Comparison of ENCODE assay signal across 10 mouse cellular contexts in genomic region chr3:97659746-97660145, GRCm38 (mm10). TPM values are rescaled to one million over a fixed set of nuclear protein-coding genes. Genes with fewer than 3 reads are reported as not detected.
DNase-seq lines count a peak whose midpoint lies in the region; ATAC-seq lines count a peak whose summit lies in the region.
"Had no signal": no experiment of that assay in that cellular context is flagged by ENCODE, and none has a peak within 500 bp of the region (broad histone marks: within the 10 kb centered on the region; RNA-seq: fewer than 3 reads in every experiment).

No protein-coding gene starts in this region.

- H3K9ac ChIP-seq in hindbrain, embryonic 14.5 days: no peak overlapping the region
- no peak overlapping the region for H3K9ac ChIP-seq in stomach, embryonic 15.5 days

- DNase-seq in frontal cortex, postnatal 36 days (ENCODE audit: low spot score in 2 of 2): no peak
- DNase-seq in hindbrain, embryonic 14.5 days (ENCODE audit: low spot score): no peak
- DNase-seq in retina, embryonic 14.5 days (ENCODE audit: low spot score): no peak
- DNase-seq: thymus, adult 2 months had no signal

- peak overlapping the region; percentile 99 for H3K4me3 ChIP-seq in megakaryocyte, embryonic 14.5 days (replicated peaks)
- H3K4me3 ChIP-seq in hindbrain, embryonic 14.5 days (replicated peaks; ENCODE audit: low read length): no peak overlapping the region
- peak overlapping the region; percentile 97; the same call in 1 of the 2 replicates for H3K4me3 ChIP-seq in stomach, embryonic 15.5 days (replicated peaks)

- peak; percentile 11; the same call in 1 of the 2 replicates for ATAC-seq in frontal cortex, adult (ENCODE audit: low TSS enrichment)
- no peak for ATAC-seq in megakaryocyte, adult 5-6 weeks (ENCODE audit: poor library complexity, severe bottlenecking)
- no peak for ATAC-seq in hindbrain, embryonic 14.5 days (ENCODE audit: low FRiP score)
- no peak; the same call in 1 of the 2 replicates for ATAC-seq in stomach, embryonic 15.5 days (ENCODE audit: insufficient read depth, low FRiP score, low read depth)
- no peak for ATAC-seq in granulocyte monocyte progenitor cell, adult 5-6 weeks (replicated peaks; ENCODE audit: poor library complexity, severe bottlenecking)

- no peak overlapping the region for H3K27ac ChIP-seq in hindbrain, embryonic 14.5 days
- H3K27ac ChIP-seq in stomach, embryonic 15.5 days: no peak overlapping the region

- no peaks in the 10 kb centered on the region for H3K27me3 ChIP-seq in megakaryocyte, embryonic 14.5 days (replicated peaks)
- H3K27me3 ChIP-seq in hindbrain, embryonic 14.5 days (ENCODE audit: control insufficient read depth, insufficient read depth, low read length): no peaks in the 10 kb centered on the region
- H3K27me3 ChIP-seq in stomach, embryonic 15.5 days (replicated peaks): no peaks in the 10 kb centered on the region

- 80% methylated on average over 7 of the region's 7 CpGs for WGBS in hindbrain, embryonic 14.5 days
- WGBS in stomach, embryonic 15.5 days: 85% methylated on average over 7 of the region's 7 CpGs

- peak overlapping the region; percentile 69 for H3K4me2 ChIP-seq in hindbrain, embryonic 14.5 days (replicated peaks)
- peak overlapping the region; percentile 84 for H3K4me2 ChIP-seq in stomach, embryonic 15.5 days

- H3K4me1 ChIP-seq in megakaryocyte, embryonic 14.5 days: peaks cover 52% of the 10 kb centered on the region
- peaks cover 11% of the 10 kb centered on the region; the same call in 1 of the 2 replicates for H3K4me1 ChIP-seq in hindbrain, embryonic 14.5 days (replicated peaks; ENCODE audit: control insufficient read depth, insufficient read depth, low read length)
- H3K4me1 ChIP-seq in stomach, embryonic 15.5 days: peaks cover 22% of the 10 kb centered on the region

- peaks cover 36% of the 10 kb centered on the region for H3K36me3 ChIP-seq in megakaryocyte, embryonic 14.5 days (replicated peaks; ENCODE audit: low read length)
- peaks cover 22% of the 10 kb centered on the region for H3K36me3 ChIP-seq in hindbrain, embryonic 14.5 days (replicated peaks; ENCODE audit: control insufficient read depth, insufficient read depth)
- H3K36me3 ChIP-seq in stomach, embryonic 15.5 days: no peaks in the 10 kb centered on the region; the same call in 1 of the 2 replicates

- peaks cover 2% of the 10 kb centered on the region; the same call in 1 of the 2 replicates for H3K9me3 ChIP-seq in megakaryocyte, embryonic 14.5 days
- no peaks in the 10 kb centered on the region for H3K9me3 ChIP-seq in hindbrain, embryonic 14.5 days (ENCODE audit: control insufficient read depth, low read length)
- no peaks in the 10 kb centered on the region for H3K9me3 ChIP-seq in stomach, embryonic 15.5 days

RNA-seq across cellular contexts. Expression of gene Prkab2, which starts 1.8 kb away (rescaled TPM):
- 1.4 and 2.2 TPM in 2 replicates for polyA plus RNA-seq in megakaryocyte, embryonic 14.5 days (2012; ENCODE audit: insufficient read depth, low replicate concordance)
- total RNA-seq in megakaryocyte, adult 5-6 weeks (2015): 10.8 and 12.3 TPM in 2 replicates
- 6.9 and 11.0 TPM in 2 replicates for total RNA-seq in megakaryocyte, adult 5-6 weeks (2017)
- 12.3 and 13.8 TPM in 2 replicates for polyA plus RNA-seq in hindbrain, embryonic 14.5 days (2014; fragmentation: Nextera tagmentation; extraction: Ambion mirVana)
- polyA plus RNA-seq in stomach, embryonic 15.5 days (2015; fragmentation: Nextera tagmentation; extraction: Ambion mirVana): 7.7 and 8.9 TPM in 2 replicates
- 4.1 and 10.1 TPM in 2 replicates for total RNA-seq in granulocyte monocyte progenitor cell, adult 5-6 weeks (2014; fragmentation: Nextera tagmentation)
- 3.3 and 5.0 TPM in 2 replicates for total RNA-seq in granulocyte monocyte progenitor cell, adult 5-6 weeks (2017)

RNA-seq across cellular contexts. Expression of gene Gm17651, which starts 14.7 kb away (rescaled TPM):
- polyA plus RNA-seq in megakaryocyte, embryonic 14.5 days (2012; ENCODE audit: insufficient read depth, low replicate concordance): not detected in 2 replicates
- total RNA-seq in megakaryocyte, adult 5-6 weeks (2015): not detected in 2 replicates
- total RNA-seq in megakaryocyte, adult 5-6 weeks (2017): not detected in 2 replicates
- polyA plus RNA-seq in hindbrain, embryonic 14.5 days (2014; fragmentation: Nextera tagmentation; extraction: Ambion mirVana): not detected in 2 replicates
- polyA plus RNA-seq in stomach, embryonic 15.5 days (2015; fragmentation: Nextera tagmentation; extraction: Ambion mirVana): not detected in 2 replicates
- not detected in 2 replicates for total RNA-seq in granulocyte monocyte progenitor cell, adult 5-6 weeks (2014; fragmentation: Nextera tagmentation)
- not detected in 2 replicates for total RNA-seq in granulocyte monocyte progenitor cell, adult 5-6 weeks (2017)
- total RNA-seq: gastrocnemius, adult 18-20 months had no signal
- polyA plus RNA-seq: thymus, adult 2 months had no signal

RNA-seq across cellular contexts. Expression of gene Fmo5, which starts 31.1 kb away (rescaled TPM):
- polyA plus RNA-seq in megakaryocyte, embryonic 14.5 days (2012; ENCODE audit: insufficient read depth, low replicate concordance): 0.96 TPM in 1 of 2 replicates, not detected in the other
- 19.5 and 31.4 TPM in 2 replicates for total RNA-seq in megakaryocyte, adult 5-6 weeks (2015)
- total RNA-seq in megakaryocyte, adult 5-6 weeks (2017): 10.7 and 12.1 TPM in 2 replicates
- polyA plus RNA-seq in hindbrain, embryonic 14.5 days (2014; fragmentation: Nextera tagmentation; extraction: Ambion mirVana): 0.61 and 1.0 TPM in 2 replicates
- polyA plus RNA-seq in stomach, embryonic 15.5 days (2015; fragmentation: Nextera tagmentation; extraction: Ambion mirVana): 8.2 and 11.5 TPM in 2 replicates
- total RNA-seq in granulocyte monocyte progenitor cell, adult 5-6 weeks (2014; fragmentation: Nextera tagmentation): 1.8 and 6.8 TPM in 2 replicates
- 1.5 and 1.8 TPM in 2 replicates for total RNA-seq in granulocyte monocyte progenitor cell, adult 5-6 weeks (2017)

RNA-seq across cellular contexts. Expression of gene Chd1l, which starts 49.7 kb away (rescaled TPM):
- 3.5 TPM in 1 of 2 replicates, not detected in the other for polyA plus RNA-seq in megakaryocyte, embryonic 14.5 days (2012; ENCODE audit: insufficient read depth, low replicate concordance)
- total RNA-seq in megakaryocyte, adult 5-6 weeks (2015): 7.2 and 10.1 TPM in 2 replicates
- 21.0 and 23.6 TPM in 2 replicates for total RNA-seq in megakaryocyte, adult 5-6 weeks (2017)
- polyA plus RNA-seq in hindbrain, embryonic 14.5 days (2014; fragmentation: Nextera tagmentation; extraction: Ambion mirVana): 4.9 and 5.3 TPM in 2 replicates
- 16.5 and 19.2 TPM in 2 replicates for polyA plus RNA-seq in stomach, embryonic 15.5 days (2015; fragmentation: Nextera tagmentation; extraction: Ambion mirVana)
- total RNA-seq in granulocyte monocyte progenitor cell, adult 5-6 weeks (2014; fragmentation: Nextera tagmentation): 13.7 and 28.1 TPM in 2 replicates
- 48.8 and 55.6 TPM in 2 replicates for total RNA-seq in granulocyte monocyte progenitor cell, adult 5-6 weeks (2017)
